In genomic region chr11:81271422-81271821, GRCm38 (mm10) we compare ENCODE assay signal across 32 mouse cellular contexts.
"Had no signal": no experiment of that assay in that cellular context is flagged by ENCODE, and none has a peak within 500 bp of the region (broad histone marks: within the 10 kb centered on the region; RNA-seq: fewer than 3 reads in every experiment).

No protein-coding gene starts in this region.

- H3K9me3 ChIP-seq: limb, embryonic 10.5 days; limb, embryonic 13.5 days; limb, embryonic 15.5 days; liver, embryonic 13.5 days; liver, embryonic 15.5 days; lung, embryonic 15.5 days; midbrain, embryonic 12.5 days; midbrain, embryonic 15.5 days; neural tube, embryonic 12.5 days had no signal

- H3K9ac ChIP-seq: limb, embryonic 12.5 days; limb, embryonic 13.5 days; limb, embryonic 15.5 days; liver, embryonic 12.5 days; liver, embryonic 13.5 days; liver, embryonic 14.5 days; liver, embryonic 15.5 days; liver, postnatal 0 days; lung, embryonic 14.5 days; lung, embryonic 15.5 days; midbrain, embryonic 12.5 days; midbrain, embryonic 13.5 days; midbrain, embryonic 15.5 days; neural tube, embryonic 12.5 days had no signal

- ATAC-seq: liver, embryonic 12.5 days; liver, postnatal 0 days; lung, postnatal 0 days; midbrain, embryonic 13.5 days; midbrain, embryonic 15.5 days; midbrain, embryonic 16.5 days had no signal

- H3K27me3 ChIP-seq: limb, embryonic 12.5 days; limb, embryonic 13.5 days; limb, embryonic 15.5 days; liver, embryonic 12.5 days; liver, embryonic 13.5 days; liver, embryonic 15.5 days; lung, embryonic 15.5 days; megakaryocyte, embryonic 14.5 days; midbrain, embryonic 12.5 days; midbrain, embryonic 13.5 days; midbrain, embryonic 15.5 days; neural tube, embryonic 12.5 days had no signal

- H3K4me2 ChIP-seq: limb, embryonic 12.5 days; limb, embryonic 13.5 days; limb, embryonic 15.5 days; liver, embryonic 11.5 days; liver, embryonic 12.5 days; liver, embryonic 13.5 days; liver, embryonic 15.5 days; lung, embryonic 14.5 days; lung, embryonic 15.5 days; midbrain, embryonic 11.5 days; midbrain, embryonic 12.5 days; midbrain, embryonic 13.5 days; midbrain, embryonic 15.5 days; neural tube, embryonic 12.5 days had no signal

- H3K27ac ChIP-seq: limb, embryonic 10.5 days; limb, embryonic 12.5 days; limb, embryonic 13.5 days; limb, embryonic 15.5 days; liver, embryonic 12.5 days; liver, embryonic 13.5 days; liver, embryonic 14.5 days; liver, embryonic 15.5 days; lung, embryonic 15.5 days; macrophage; midbrain, embryonic 10.5 days; midbrain, embryonic 12.5 days; midbrain, embryonic 13.5 days; midbrain, embryonic 15.5 days; neural tube, embryonic 12.5 days had no signal

- H3K4me1 ChIP-seq: liver, embryonic 12.5 days; liver, embryonic 13.5 days; liver, embryonic 15.5 days; megakaryocyte, embryonic 14.5 days; neural tube, embryonic 12.5 days had no signal

- H3K4me3 ChIP-seq: limb, embryonic 10.5 days; limb, embryonic 12.5 days; limb, embryonic 13.5 days; limb, embryonic 15.5 days; liver, embryonic 12.5 days; liver, embryonic 13.5 days; liver, embryonic 15.5 days; lung, embryonic 15.5 days; megakaryocyte, embryonic 14.5 days; midbrain, embryonic 10.5 days; midbrain, embryonic 12.5 days; midbrain, embryonic 13.5 days; midbrain, embryonic 15.5 days; myocyte; neural tube, embryonic 12.5 days had no signal

- H3K36me3 ChIP-seq: limb, embryonic 10.5 days; limb, embryonic 12.5 days; limb, embryonic 13.5 days; limb, embryonic 15.5 days; liver, embryonic 12.5 days; liver, embryonic 13.5 days; liver, embryonic 15.5 days; lung, embryonic 15.5 days; midbrain, embryonic 10.5 days; midbrain, embryonic 12.5 days; midbrain, embryonic 13.5 days; midbrain, embryonic 15.5 days; neural tube, embryonic 12.5 days had no signal

- DNase-seq: left cerebral cortex, postnatal 4 days; liver; liver, embryonic 13.5 days; liver, postnatal 0 days; lung, adult 18-20 months; lung, adult 2 months; lung, embryonic 14.5 days; lung, postnatal 10 days; lung, postnatal 14 days; lung, postnatal 36 days; lung, postnatal 4 days; midbrain, embryonic 14.5 days had no signal
